Mouse (Mus musculus): ENCODE measurements around the gene Scgb1b27.
"Not testable (repeated sequence)": the region's sequence is repeated elsewhere in the genome, so short reads cannot be mapped to it uniquely, and the experiment has no call there.

The Scgb1b27 gene

DNA sequence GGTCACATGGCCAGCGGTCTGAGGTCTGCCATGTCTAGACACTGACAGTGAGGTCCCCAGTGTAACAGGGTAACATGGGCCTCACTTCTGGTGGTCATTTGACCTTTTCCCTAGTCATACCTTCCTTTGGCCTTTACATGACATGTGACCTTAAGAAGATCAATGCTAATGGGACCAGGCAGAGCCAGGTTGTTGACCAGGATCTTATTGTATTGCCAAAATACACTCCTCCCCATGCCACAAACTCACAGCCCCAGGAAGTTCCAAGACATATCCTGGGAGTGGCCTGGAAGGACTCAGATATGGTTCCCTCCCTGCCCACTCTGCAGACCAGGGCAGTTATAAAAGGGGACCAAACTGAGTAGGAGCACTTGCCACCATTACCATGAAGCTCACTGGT, at the start of gene Scgb1b27:
Scgb1b27 (plus strand) TSS at position 301 of the 400 bp plus-strand sequence.
- DNase-seq (ENCODE audit: extremely low spot score, low spot score): not testable (repeated sequence)

DNA sequence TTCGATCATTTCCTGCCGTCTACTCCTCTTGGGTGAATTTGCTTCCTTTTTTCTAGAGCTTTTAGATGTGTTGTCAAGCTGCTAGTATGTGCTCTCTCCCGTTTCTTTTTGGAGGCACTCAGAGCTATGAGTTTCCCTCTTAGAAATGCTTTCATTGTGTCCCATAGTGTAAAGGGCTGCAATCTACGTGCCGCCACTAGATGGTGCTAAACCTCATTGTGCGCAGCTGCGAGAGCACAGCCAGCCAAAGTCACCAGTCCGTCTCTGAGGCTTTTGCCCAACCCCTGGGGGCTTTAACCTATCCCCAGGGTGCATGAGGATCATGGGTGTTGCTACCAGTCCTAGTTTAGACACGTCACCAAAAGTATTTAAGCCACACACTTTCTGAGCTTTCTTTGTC, 39.0 kb upstream of the Scgb1b27 start:
- DNase-seq (ENCODE audit: extremely low spot score, low spot score): peak; percentile 17

DNA sequence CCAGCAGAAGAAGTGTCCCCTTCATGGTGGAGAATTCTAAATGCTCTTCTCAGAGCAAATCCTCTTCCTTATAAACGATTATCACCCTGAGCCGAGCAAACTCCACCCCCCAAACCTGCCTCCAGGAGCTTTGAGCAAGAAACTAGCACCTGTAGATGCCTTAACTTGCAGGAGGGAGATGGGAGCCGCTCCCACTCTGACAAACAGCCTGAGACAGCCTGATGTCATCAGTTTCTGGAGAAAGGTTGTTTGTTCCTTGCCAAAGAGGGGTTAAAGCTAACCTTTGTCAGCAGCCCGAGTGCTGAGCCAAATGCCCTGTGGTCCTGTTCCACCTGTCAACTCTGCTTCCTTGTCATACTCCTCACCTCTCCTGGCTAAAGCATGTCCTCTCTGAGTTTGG, 7.4 kb upstream of the Scgb1b27 start, which contains the start of gene Scgb2b27:
Scgb2b27 (minus strand) TSS at position 101 of the 400 bp plus-strand sequence.
- no peak for DNase-seq (ENCODE audit: extremely low spot score, low spot score)

DNA sequence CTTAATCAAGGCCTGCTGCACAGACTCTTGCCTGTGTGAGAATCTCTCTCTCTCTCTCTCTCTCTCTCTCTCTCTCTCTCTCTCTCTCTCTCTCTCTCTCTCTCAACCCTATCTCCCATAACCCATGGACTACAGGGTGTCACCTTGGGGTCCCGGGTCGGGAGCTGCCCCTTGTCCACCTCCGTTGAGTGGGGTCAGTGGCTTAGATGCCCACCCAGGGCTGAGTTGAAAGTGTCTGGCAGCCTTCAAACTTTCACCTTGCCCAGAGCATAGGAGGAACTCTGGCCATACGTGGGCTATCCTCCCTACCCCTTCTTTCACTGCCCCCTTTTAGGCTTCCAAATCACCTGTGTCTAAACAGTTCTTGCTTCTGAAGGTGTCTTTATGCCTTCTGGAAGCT, 4.4 kb downstream of the Scgb1b27 start:
- no peak for DNase-seq (ENCODE audit: extremely low spot score, low spot score)

DNA sequence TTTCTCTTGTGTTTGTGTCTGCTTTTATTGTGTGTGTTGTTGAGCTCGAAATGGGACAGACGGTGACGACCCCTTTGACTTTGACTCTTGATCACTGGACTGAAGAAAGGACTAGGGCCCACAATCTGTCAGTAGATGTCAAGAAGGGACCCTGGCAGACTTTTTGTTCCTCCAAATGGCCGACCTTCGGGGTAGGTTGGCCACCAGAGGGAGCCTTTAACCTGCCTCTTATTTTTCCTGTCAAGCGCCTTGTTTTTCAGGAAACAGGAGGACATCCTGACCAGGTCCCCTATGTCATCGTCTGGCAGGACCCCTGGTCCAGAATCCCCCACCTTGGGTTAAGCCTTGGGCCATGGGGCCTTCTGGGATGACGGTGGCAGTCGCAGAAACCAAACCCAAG, 5.9 kb downstream of the Scgb1b27 start:
- not testable (repeated sequence) for DNase-seq (ENCODE audit: extremely low spot score, low spot score)

DNA sequence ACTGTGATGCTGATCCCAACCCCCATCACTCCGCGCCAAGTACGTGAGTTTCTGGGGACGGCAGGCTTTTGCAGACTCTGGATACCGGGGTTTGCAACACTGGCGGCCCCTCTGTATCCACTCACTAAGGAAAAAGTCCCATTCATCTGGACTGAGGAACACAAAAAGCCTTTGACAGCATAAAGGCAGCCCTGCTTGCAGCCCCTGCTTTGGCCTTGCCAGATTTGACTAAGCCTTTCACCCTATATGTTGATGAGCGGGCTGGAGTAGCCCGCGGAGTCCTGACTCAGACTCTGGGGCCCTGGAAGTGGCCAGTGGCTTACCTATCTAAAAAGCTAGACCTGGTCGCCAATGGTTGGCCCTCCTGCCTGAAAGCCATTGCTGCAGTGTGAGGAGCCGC, 8.7 kb downstream of the Scgb1b27 start:
- DNase-seq (ENCODE audit: extremely low spot score, low spot score): no peak

DNA sequence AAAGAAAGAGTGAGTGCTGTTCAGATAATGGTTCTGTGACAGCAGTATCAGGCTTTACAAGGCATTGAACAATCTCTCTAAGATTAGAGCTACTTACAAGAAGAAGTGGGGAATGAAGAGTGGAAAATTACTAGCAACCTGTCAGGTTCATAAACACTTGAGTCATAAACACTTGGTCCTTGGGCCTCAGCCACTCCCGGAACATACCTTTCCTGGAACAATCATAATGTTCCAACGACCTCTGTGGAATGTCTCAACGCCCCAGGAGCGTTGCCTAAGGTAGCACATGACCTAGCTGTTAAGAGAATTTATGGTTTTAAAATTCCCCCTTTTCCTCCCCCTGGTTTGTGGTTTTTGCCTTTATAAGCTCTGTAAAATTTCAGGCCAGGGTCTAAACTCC, 13.3 kb downstream of the Scgb1b27 start:
- not testable (repeated sequence) for DNase-seq (ENCODE audit: extremely low spot score, low spot score)

DNA sequence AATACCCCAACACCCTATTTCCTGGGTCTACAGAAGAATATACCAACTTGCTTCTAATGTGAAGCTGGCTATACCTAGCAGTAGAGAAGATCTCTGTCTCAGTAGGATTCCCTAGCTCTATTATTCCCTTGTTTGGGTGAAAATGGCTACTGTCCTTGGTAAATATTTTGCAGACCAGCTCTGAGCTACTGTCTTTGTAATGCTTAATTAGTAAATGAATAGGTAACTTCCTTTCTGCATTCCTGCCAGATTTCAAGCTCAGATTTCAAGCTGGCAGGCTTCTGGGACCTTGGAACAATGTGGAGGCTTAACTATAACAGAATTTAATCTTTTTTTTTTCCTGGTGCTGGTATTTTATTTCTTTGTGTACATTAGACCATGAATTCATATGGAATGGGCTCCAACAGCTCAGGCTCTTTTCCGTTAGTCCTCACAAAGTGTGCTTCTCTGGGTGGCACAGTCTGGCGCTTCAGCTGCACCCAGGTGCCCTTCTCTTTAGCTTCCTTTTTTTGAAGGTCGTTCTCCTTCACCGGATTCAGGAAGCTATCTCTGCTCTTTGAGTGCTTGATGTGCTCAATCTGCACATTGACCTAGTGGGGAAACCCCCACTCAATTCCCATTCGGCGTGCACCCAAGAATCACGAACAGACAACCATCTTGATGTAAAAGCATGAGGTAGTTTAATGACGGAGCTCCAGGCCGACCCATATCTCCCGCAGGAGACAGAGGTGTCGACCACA, 15.0 kb downstream of the Scgb1b27 start:
- not testable (repeated sequence) for DNase-seq (ENCODE audit: extremely low spot score, low spot score)

DNA sequence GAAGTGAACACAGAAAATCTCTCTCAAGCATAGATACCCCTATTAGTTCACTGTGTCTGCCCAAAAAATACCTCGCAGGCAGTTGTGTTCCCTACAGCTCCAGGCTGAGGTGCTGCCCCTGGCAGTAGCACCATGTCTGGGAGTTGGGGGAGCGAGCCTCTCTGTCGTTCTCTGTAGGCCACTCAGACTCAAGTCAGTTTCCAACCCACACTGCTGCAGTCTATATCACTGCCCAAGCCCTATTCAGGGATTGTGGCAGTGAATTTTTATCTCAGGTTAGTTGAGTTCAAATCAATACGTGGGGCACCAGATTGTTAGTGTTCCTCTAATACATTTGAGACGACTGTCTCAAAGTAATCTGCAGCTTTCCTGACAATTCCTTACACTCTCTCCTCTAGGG, 46.8 kb downstream of the Scgb1b27 start:
- not testable (repeated sequence) for DNase-seq (ENCODE audit: extremely low spot score, low spot score)

All from neural tube, embryonic 10.5 days (tissue).